In genomic region chr7:15945721-15946536, GRCm38 (mm10) we compare ENCODE assay signal across 8 mouse cellular contexts. TPM values are rescaled to one million over a fixed set of nuclear protein-coding genes. Genes with fewer than 3 reads are reported as not detected.
DNase-seq lines count a peak whose midpoint lies in the region; ATAC-seq and TF ChIP-seq lines count a peak whose summit lies in the region.

Nop53 (minus strand) TSS chr7:15946074.

- H3K4me2 ChIP-seq in forebrain, postnatal 0 days (ENCODE audit: low read depth), result peak within 1 kb of the TSS; percentile 73
- H3K4me2 ChIP-seq in lung, embryonic 15.5 days, result peak within 1 kb of the TSS; percentile 59

- H3K27ac ChIP-seq in forebrain, postnatal 0 days (ENCODE audit: low read depth, low read length), result peak within 1 kb of the TSS; percentile 95
- peak within 1 kb of the TSS; percentile 98 for H3K27ac ChIP-seq in lung, embryonic 15.5 days

- 2% methylated on average over 59 of the region's 59 CpGs for WGBS in forebrain, postnatal 0 days
- WGBS in lung, embryonic 15.5 days, result 1% methylated on average over 59 of the region's 59 CpGs

- H3K27me3 ChIP-seq in G1E (ENCODE audit: insufficient read depth, low read length), result peaks cover 10% of the 10 kb centered on the region
- no peaks in the 10 kb centered on the region for H3K27me3 ChIP-seq in forebrain, postnatal 0 days (ENCODE audit: insufficient read depth, low read length)
- H3K27me3 ChIP-seq in lung, embryonic 15.5 days, result no peaks in the 10 kb centered on the region

- H3K4me1 ChIP-seq in G1E (ENCODE audit: insufficient read depth, low read depth, low read length), result peaks cover 81% of the 10 kb centered on the region
- H3K4me1 ChIP-seq in forebrain, postnatal 0 days (ENCODE audit: insufficient read depth), result peaks cover 9% of the 10 kb centered on the region
- peaks cover 34% of the 10 kb centered on the region for H3K4me1 ChIP-seq in lung, embryonic 15.5 days

- peak within 1 kb of the TSS; percentile 76 for H3K4me3 ChIP-seq in G1E (ENCODE audit: low read depth, low read length)
- peak within 1 kb of the TSS; percentile 79 for H3K4me3 ChIP-seq in forebrain, postnatal 0 days (ENCODE audit: low read depth, low read length)
- H3K4me3 ChIP-seq in lung, embryonic 15.5 days, result peak within 1 kb of the TSS; percentile 92

- ATAC-seq in G1E (ENCODE audit: extremely low read depth, insufficient number of reproducible peaks, low FRiP score, poor library complexity, severe bottlenecking), result peak; percentile 74
- peak; percentile 97 for ATAC-seq in forebrain, postnatal 0 days
- ATAC-seq in lung, embryonic 15.5 days (ENCODE audit: borderline replicate concordance, extremely low read depth, low FRiP score, low TSS enrichment), result peak; percentile 90

- peaks cover 41% of the 10 kb centered on the region for H3K36me3 ChIP-seq in G1E (replicated peaks)
- H3K36me3 ChIP-seq in forebrain, postnatal 0 days (ENCODE audit: insufficient read depth), result peaks cover 29% of the 10 kb centered on the region
- peaks cover 48% of the 10 kb centered on the region for H3K36me3 ChIP-seq in lung, embryonic 15.5 days

- no peak for TF ChIP-seq CTCF in G1E (IDR thresholded peaks at IDR 0.05; ENCODE audit: low read depth, low read length)
- TF ChIP-seq CTCF in forebrain, postnatal 0 days (IDR thresholded peaks at IDR 0.05; ENCODE audit: low read depth), result no peak

- H3K9me3 ChIP-seq in G1E (replicated peaks), result no peaks in the 10 kb centered on the region
- no peaks in the 10 kb centered on the region for H3K9me3 ChIP-seq in forebrain, postnatal 0 days (ENCODE audit: low read length)
- no peaks in the 10 kb centered on the region for H3K9me3 ChIP-seq in lung, embryonic 15.5 days

- H3K9ac ChIP-seq in forebrain, postnatal 0 days, result peak within 1 kb of the TSS; percentile 74
- peak within 1 kb of the TSS; percentile 85 for H3K9ac ChIP-seq in lung, embryonic 15.5 days

- peak; percentile 73 for DNase-seq in G1E (ENCODE audit: low spot score)
- DNase-seq in cerebellum, adult 18-20 months, result peak; percentile 93 to 96
- DNase-seq in forebrain, postnatal 0 days, result peak; percentile 98
- peak; percentile 90 for DNase-seq in heart, postnatal 4 days
- peak; percentile 95 to 97 for DNase-seq in layer of hippocampus, adult 8-10 months (ENCODE audit: low spot score in 2 of 2)
- DNase-seq in ovary, adult 18-20 months (ENCODE audit: low spot score), result peak; percentile 82
- DNase-seq in thymus, postnatal 0 days (ENCODE audit: low spot score), result peak; percentile 97

RNA-seq across cellular contexts. Expression of gene Nop53, which starts in this region (rescaled TPM):
- total RNA-seq in G1E (2014; fragmentation: Nextera tagmentation) (95.0 and 118 TPM in 2 replicates), G1E (2017) (288 and 328 TPM in 2 replicates)
- 630 and 764 TPM in 2 replicates for polyA plus RNA-seq in G1E (2012)
- total RNA-seq in forebrain, postnatal 0 days (2014; rRNA removed), result 117 and 189 TPM in 2 replicates
- 143 and 154 TPM in 2 replicates for polyA plus RNA-seq in forebrain, postnatal 0 days (2015; fragmentation: Nextera tagmentation; extraction: Ambion mirVana)
- 100 to 1,000 TPM; 139 to 142 TPM for total RNA-seq in heart, postnatal 4 days (2021)
- 100 to 1,000 TPM; 103 to 147 (median 122) TPM for total RNA-seq in layer of hippocampus, adult 8-10 months (2022)
- polyA plus RNA-seq in lung, embryonic 15.5 days (2015; fragmentation: Nextera tagmentation; extraction: Ambion mirVana), result 188 and 189 TPM in 2 replicates
- 273 and 293 TPM in 2 replicates for polyA plus RNA-seq in thymus, postnatal 0 days (2015; fragmentation: Nextera tagmentation; extraction: Ambion mirVana)

Comparison
In these comparisons a context has a peak if more than half of its experiments do, and no peak if none do; other contexts are left out.
1. Peak in every context shown above with its lines: DNase-seq, ATAC-seq, H3K4me3 ChIP-seq and H3K27ac ChIP-seq.